Mouse (Mus musculus): Measurements from ENCODE around the gene Wdr4.

- no peak for TF ChIP-seq CTCF (IDR thresholded peaks at IDR 0.05; ENCODE audit: borderline replicate concordance, extremely low read depth, insufficient read depth, insufficient read length)
- TF ChIP-seq POLR2A (IDR thresholded peaks at IDR 0.05; ENCODE audit: borderline replicate concordance, extremely low read depth, insufficient read depth, insufficient read length, poor library complexity, severe bottlenecking), result no peak
Observed at GRCm38 (mm10) chr17:31556253-31556652, 36.5 kb upstream of the Wdr4 start.
